In the genomic region with DNA sequence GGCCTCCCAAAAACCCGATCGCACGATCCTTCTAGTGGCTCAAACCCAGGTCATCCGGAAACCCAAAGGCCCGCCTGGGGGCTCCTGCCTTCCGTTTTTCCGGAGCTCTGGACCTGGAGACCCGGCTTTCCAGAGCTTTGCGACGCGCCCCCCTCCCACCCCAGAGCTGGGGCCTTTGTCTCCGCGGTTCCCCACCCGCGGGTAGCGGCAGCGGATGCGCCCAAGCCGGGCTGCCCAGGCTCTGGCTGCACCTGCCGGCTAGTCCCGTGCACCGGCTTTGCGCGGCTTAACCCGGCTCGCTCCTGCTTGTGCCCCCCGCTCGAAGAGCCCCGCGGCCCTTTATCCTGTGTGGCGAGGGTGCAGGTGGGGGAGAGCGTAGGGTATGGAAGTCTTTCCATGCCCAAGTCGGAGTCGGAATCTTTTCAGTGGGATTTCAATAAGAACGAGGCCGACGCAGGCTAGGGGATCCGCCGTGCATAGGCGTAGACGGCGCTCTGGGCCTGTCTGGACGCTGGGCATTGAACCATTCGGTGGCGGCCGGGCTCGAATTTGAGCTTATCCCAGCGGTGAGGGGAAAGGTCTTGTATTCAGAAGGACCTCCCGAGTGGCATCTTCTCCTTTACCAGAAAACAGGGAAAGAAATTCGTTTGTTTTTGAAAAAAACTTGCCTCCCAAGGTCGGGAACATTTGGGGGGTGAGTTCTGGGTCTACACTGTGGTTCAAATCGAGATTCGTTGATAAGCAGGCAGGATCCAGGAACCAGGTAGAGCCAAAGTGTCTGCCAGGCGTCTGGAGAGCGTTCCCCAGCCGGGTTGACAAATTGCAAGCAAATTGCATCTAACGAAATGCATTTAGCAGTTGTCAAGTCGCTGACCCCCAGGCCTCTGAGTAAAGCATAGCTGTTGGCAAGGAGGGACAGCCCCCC, we compare ENCODE assay signal across 8 mouse cellular contexts. TPM values are rescaled to one million over a fixed set of nuclear protein-coding genes. Genes with fewer than 3 reads are reported as not detected.
DNase-seq lines count a peak whose midpoint lies in the region; ATAC-seq and TF ChIP-seq lines count a peak whose summit lies in the region.

No protein-coding gene starts in this region.

- TF ChIP-seq CTCF in midbrain, postnatal 0 days (IDR thresholded peaks at IDR 0.05), result no peak

- peaks cover 91% of the 10 kb centered on the region for H3K27me3 ChIP-seq in megakaryocyte, embryonic 14.5 days (replicated peaks)
- peaks cover 99% of the 10 kb centered on the region for H3K27me3 ChIP-seq in embryonic facial prominence, embryonic 14.5 days (replicated peaks; ENCODE audit: control insufficient read depth, insufficient read depth, low read length)
- peaks cover 98% of the 10 kb centered on the region for H3K27me3 ChIP-seq in intestine, embryonic 16.5 days (replicated peaks; ENCODE audit: control insufficient read depth, insufficient read depth, low read length)
- peaks cover 55% of the 10 kb centered on the region for H3K27me3 ChIP-seq in midbrain, postnatal 0 days (ENCODE audit: insufficient read depth, low read length)

- peak overlapping the region; percentile 97 for H3K4me3 ChIP-seq in megakaryocyte, embryonic 14.5 days (replicated peaks)
- peak overlapping the region; percentile 51 for H3K4me3 ChIP-seq in embryonic facial prominence, embryonic 14.5 days (ENCODE audit: low read depth, low read length)
- H3K4me3 ChIP-seq in intestine, embryonic 16.5 days (ENCODE audit: low read length), result peak overlapping the region; percentile 45
- peak overlapping the region; percentile 36 for H3K4me3 ChIP-seq in midbrain, postnatal 0 days (ENCODE audit: low read depth, low read length)

- peaks cover 14% of the 10 kb centered on the region for H3K36me3 ChIP-seq in megakaryocyte, embryonic 14.5 days (replicated peaks; ENCODE audit: low read length)
- H3K36me3 ChIP-seq in embryonic facial prominence, embryonic 14.5 days (ENCODE audit: control insufficient read depth, insufficient read depth, low read length), result no peaks in the 10 kb centered on the region
- no peaks in the 10 kb centered on the region for H3K36me3 ChIP-seq in intestine, embryonic 16.5 days (ENCODE audit: control insufficient read depth, insufficient read depth, low read length)
- no peaks in the 10 kb centered on the region for H3K36me3 ChIP-seq in midbrain, postnatal 0 days (ENCODE audit: insufficient read depth, low read length)

- WGBS in embryonic facial prominence, embryonic 14.5 days, result 2% methylated on average over 53 of the region's 58 CpGs
- WGBS in intestine, embryonic 16.5 days, result 3% methylated on average over 58 of the region's 58 CpGs
- WGBS in midbrain, postnatal 0 days, result 1% methylated on average over 58 of the region's 58 CpGs

- H3K4me1 ChIP-seq in megakaryocyte, embryonic 14.5 days, result peaks cover 83% of the 10 kb centered on the region
- peaks cover 22% of the 10 kb centered on the region for H3K4me1 ChIP-seq in embryonic facial prominence, embryonic 14.5 days (ENCODE audit: control insufficient read depth, insufficient read depth, low read length)
- peaks cover 40% of the 10 kb centered on the region for H3K4me1 ChIP-seq in intestine, embryonic 16.5 days (ENCODE audit: control insufficient read depth, insufficient read depth, low read length)
- H3K4me1 ChIP-seq in midbrain, postnatal 0 days (ENCODE audit: insufficient read depth, low read length), result 0 out of 2 replicates have a peak, but pooled peaks cover 2% of the 10 kb centered on the region

- ATAC-seq in megakaryocyte, adult 5-6 weeks (ENCODE audit: poor library complexity, severe bottlenecking), result no peak
- ATAC-seq in embryonic facial prominence, embryonic 14.5 days (ENCODE audit: low read depth), result no peak
- ATAC-seq in intestine, embryonic 16.5 days, result no peak
- ATAC-seq in midbrain, postnatal 0 days (ENCODE audit: low FRiP score), result no peak

- H3K9me3 ChIP-seq in megakaryocyte, embryonic 14.5 days, result no peaks in the 10 kb centered on the region
- H3K9me3 ChIP-seq in embryonic facial prominence, embryonic 14.5 days (ENCODE audit: control insufficient read depth, low read length), result no peaks in the 10 kb centered on the region
- H3K9me3 ChIP-seq in intestine, embryonic 16.5 days (ENCODE audit: control insufficient read depth, low read length), result no peaks in the 10 kb centered on the region
- no peaks in the 10 kb centered on the region for H3K9me3 ChIP-seq in midbrain, postnatal 0 days (ENCODE audit: low read length)

- peak overlapping the region; percentile 77 for H3K4me2 ChIP-seq in embryonic facial prominence, embryonic 14.5 days (ENCODE audit: low read depth, low read length)
- peak overlapping the region; percentile 71 for H3K4me2 ChIP-seq in intestine, embryonic 16.5 days (ENCODE audit: low read depth, low read length)
- peak overlapping the region; percentile 51 for H3K4me2 ChIP-seq in midbrain, postnatal 0 days (ENCODE audit: low read depth, low read length, poor library complexity, severe bottlenecking)

- no peak for DNase-seq in embryonic facial prominence, embryonic 14.5 days (ENCODE audit: low spot score)
- DNase-seq in midbrain, postnatal 0 days (ENCODE audit: low spot score), result no peak
- no peak for DNase-seq in cerebellum, adult 9-11 months
- DNase-seq in urinary bladder, postnatal 25 days (ENCODE audit: low spot score), result no peak
- no peak for DNase-seq in spleen, postnatal 36 days (ENCODE audit: low spot score in 2 of 2)

- no peak overlapping the region for H3K27ac ChIP-seq in embryonic facial prominence, embryonic 14.5 days (replicated peaks; ENCODE audit: low read depth, low read length)
- no peak overlapping the region for H3K27ac ChIP-seq in intestine, embryonic 16.5 days (ENCODE audit: low read length)
- peak overlapping the region; percentile 47 for H3K27ac ChIP-seq in midbrain, postnatal 0 days (ENCODE audit: low read depth, low read length)

- H3K9ac ChIP-seq in embryonic facial prominence, embryonic 14.5 days (ENCODE audit: low read depth, low read length), result peak overlapping the region; percentile 66
- peak overlapping the region; percentile 48 for H3K9ac ChIP-seq in intestine, embryonic 16.5 days (ENCODE audit: low read depth, low read length)
- peak overlapping the region; percentile 55 for H3K9ac ChIP-seq in midbrain, postnatal 0 days (replicated peaks; ENCODE audit: low read length, poor library complexity, severe bottlenecking)

RNA-seq across cellular contexts. Expression of a gene that starts 0.6 kb away (rescaled TPM):
- polyA plus RNA-seq in megakaryocyte, embryonic 14.5 days (2012; ENCODE audit: insufficient read depth, low replicate concordance), result 160 and 266 TPM in 2 replicates
- 21.4 and 22.3 TPM in 2 replicates for total RNA-seq in megakaryocyte, adult 5-6 weeks (2015)
- 11.3 and 13.5 TPM in 2 replicates for total RNA-seq in megakaryocyte, adult 5-6 weeks (2017)
- polyA plus RNA-seq in embryonic facial prominence, embryonic 14.5 days (2014; fragmentation: Nextera tagmentation; extraction: Ambion mirVana), result 27.1 and 31.6 TPM in 2 replicates
- polyA plus RNA-seq in intestine, embryonic 16.5 days (2015; fragmentation: Nextera tagmentation; extraction: Ambion mirVana), result 4.2 and 4.7 TPM in 2 replicates
- total RNA-seq in midbrain, postnatal 0 days (2014; rRNA removed), result 9.2 and 19.3 TPM in 2 replicates
- polyA plus RNA-seq in midbrain, postnatal 0 days (2015; fragmentation: Nextera tagmentation; extraction: Ambion mirVana), result 17.2 and 18.5 TPM in 2 replicates

RNA-seq across cellular contexts. Expression of a gene that starts 27.8 kb away (rescaled TPM):
- not detected in 2 replicates for polyA plus RNA-seq in megakaryocyte, embryonic 14.5 days (2012; ENCODE audit: insufficient read depth, low replicate concordance)
- not detected in 2 replicates for total RNA-seq in megakaryocyte, adult 5-6 weeks (2015)
- total RNA-seq in megakaryocyte, adult 5-6 weeks (2017), result not detected in 2 replicates
- not detected in 2 replicates for polyA plus RNA-seq in embryonic facial prominence, embryonic 14.5 days (2014; fragmentation: Nextera tagmentation; extraction: Ambion mirVana)
- not detected in 2 replicates for polyA plus RNA-seq in intestine, embryonic 16.5 days (2015; fragmentation: Nextera tagmentation; extraction: Ambion mirVana)
- not detected in 2 replicates for total RNA-seq in midbrain, postnatal 0 days (2014; rRNA removed)
- not detected in 2 replicates for polyA plus RNA-seq in midbrain, postnatal 0 days (2015; fragmentation: Nextera tagmentation; extraction: Ambion mirVana)

Comparison
In these comparisons a context has a peak if more than half of its experiments do, and no peak if none do; other contexts are left out.
1. H3K4me3 ChIP-seq: peak in every context shown above with its lines; median percentile 97 in megakaryocyte, embryonic 14.5 days; 51 in embryonic facial prominence, embryonic 14.5 days; 45 in intestine, embryonic 16.5 days; 36 in midbrain, postnatal 0 days.